Mouse (Mus musculus): ENCODE data around the gene Ptgis. TPM values are rescaled to one million over a fixed set of nuclear protein-coding genes. Genes with fewer than 3 reads are reported as not detected.

Ptgis gene
- polyA plus RNA-seq, 1 experiment, result 116 TPM

DNA sequence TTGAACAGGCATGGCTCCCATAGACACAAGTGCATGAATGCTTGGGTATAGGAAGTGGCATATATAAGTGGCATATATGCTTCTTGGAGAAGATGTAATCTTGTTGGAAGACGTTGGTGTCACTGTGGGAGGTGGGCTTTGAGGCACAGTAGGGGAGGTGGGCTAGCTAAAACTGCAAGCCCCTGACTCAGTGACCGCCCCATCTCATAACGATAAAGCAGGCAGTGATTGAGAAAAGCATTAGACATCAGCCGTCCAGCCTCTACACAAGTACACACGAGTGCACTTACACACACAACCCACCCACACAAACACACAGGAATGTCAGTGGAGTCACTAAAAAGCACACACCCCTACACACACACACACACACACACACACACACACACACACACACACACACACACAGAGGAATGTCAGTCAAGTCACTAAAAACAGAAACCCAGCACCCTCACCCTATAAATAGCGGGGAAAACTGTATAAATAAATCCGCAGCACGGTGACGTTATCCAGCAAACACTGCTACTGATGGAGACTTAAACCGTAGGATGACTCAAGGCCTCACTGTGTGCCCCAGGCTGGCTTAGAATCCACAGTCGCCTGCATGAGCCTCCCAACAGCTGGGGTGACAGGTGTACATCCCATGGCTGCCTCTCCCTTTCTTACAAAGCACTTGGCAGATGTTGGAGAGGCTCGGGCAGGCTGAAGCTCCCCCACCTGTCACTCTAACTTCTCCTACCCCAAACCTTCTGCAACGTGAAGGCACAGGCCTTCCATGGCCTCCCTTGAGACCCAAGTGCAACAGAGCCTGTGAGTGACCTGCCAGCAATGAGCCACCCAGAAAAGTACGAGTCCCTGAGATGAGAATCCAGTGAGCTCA, 27.4 kb upstream of the Ptgis start:
- TF ChIP-seq TCF12 (IDR thresholded peaks at IDR 0.05; ENCODE audit: insufficient read depth, poor library complexity, severe bottlenecking) (peak; percentile 97), TCF3 (IDR thresholded peaks at IDR 0.05; ENCODE audit: insufficient read length, low read depth) (peak; percentile 99), SRF (IDR thresholded peaks at IDR 0.05; ENCODE audit: control insufficient read depth, insufficient read length, low read depth) (no peak), MYOG (IDR thresholded peaks at IDR 0.05; ENCODE audit: control insufficient read depth in 1 of 3, insufficient read depth in 1 of 3, insufficient read length in 2 of 3, low read depth in 2 of 3) (peak; percentile 95 to 99 (median 97)), CEBPB (IDR thresholded peaks at IDR 0.05; ENCODE audit: insufficient read depth, poor library complexity, severe bottlenecking) (no peak), MYOD1 (IDR thresholded peaks at IDR 0.05; ENCODE audit: control insufficient read depth in 1 of 3, insufficient read length in 2 of 3, low read depth in 2 of 3) (peak; percentile 93 to 99 (median 99))
- H3K27me3 ChIP-seq (ENCODE audit: control insufficient read depth, insufficient read depth, insufficient read length), result no peaks in the 10 kb centered on the region
- H3K4me2 ChIP-seq (ENCODE audit: low read depth), result peak overlapping the region; percentile 14
- H3ac ChIP-seq (ENCODE audit: control insufficient read depth, insufficient read length), result no peak overlapping the region
- no peak overlapping the region for H3K4me3 ChIP-seq
- no peaks in the 10 kb centered on the region for H3K79me2 ChIP-seq (ENCODE audit: control insufficient read depth, insufficient read depth)
- H3K36me3 ChIP-seq (ENCODE audit: control insufficient read depth, insufficient read depth), result no peaks in the 10 kb centered on the region

GRCm38 (mm10) chr2:167266231-167266630, 25.8 kb upstream of the Ptgis start:
- no peaks in the 10 kb centered on the region for H3K79me2 ChIP-seq (ENCODE audit: control insufficient read depth, insufficient read depth)
- no peaks in the 10 kb centered on the region for H3K27me3 ChIP-seq (ENCODE audit: control insufficient read depth, insufficient read depth, insufficient read length)
- H3K4me2 ChIP-seq (ENCODE audit: low read depth), result no peak overlapping the region
- H3K4me3 ChIP-seq, result no peak overlapping the region
- TF ChIP-seq E2F4 (IDR thresholded peaks at IDR 0.05; ENCODE audit: insufficient read depth), result no peak
- no peak for TF ChIP-seq CEBPB (IDR thresholded peaks at IDR 0.05; ENCODE audit: insufficient read depth, poor library complexity, severe bottlenecking)
- no peak for TF ChIP-seq MYOG (IDR thresholded peaks at IDR 0.05; ENCODE audit: control insufficient read depth in 1 of 3, insufficient read depth in 1 of 3, insufficient read length in 2 of 3, low read depth in 2 of 3)
- no peak for TF ChIP-seq TCF12 (IDR thresholded peaks at IDR 0.05; ENCODE audit: insufficient read depth, poor library complexity, severe bottlenecking)
- TF ChIP-seq USF1 (IDR thresholded peaks at IDR 0.05; ENCODE audit: low read depth), result no peak
- no peak for TF ChIP-seq POLR2AphosphoS2 (IDR thresholded peaks at IDR 0.05; ENCODE audit: insufficient read length, low read depth)
- no peak for TF ChIP-seq TCF3 (IDR thresholded peaks at IDR 0.05; ENCODE audit: insufficient read length, low read depth)
- TF ChIP-seq REST (IDR thresholded peaks at IDR 0.05; ENCODE audit: insufficient read depth, insufficient read length), result no peak
- TF ChIP-seq MYOD1 (IDR thresholded peaks at IDR 0.05; ENCODE audit: control insufficient read depth in 1 of 3, insufficient read length in 2 of 3, low read depth in 2 of 3), result no peak
- no peak for TF ChIP-seq POLR2A (IDR thresholded peaks at IDR 0.05; ENCODE audit: insufficient read length, low read depth)
- no peak for TF ChIP-seq MAX (IDR thresholded peaks at IDR 0.05; ENCODE audit: low read depth)
- TF ChIP-seq SRF (IDR thresholded peaks at IDR 0.05; ENCODE audit: control insufficient read depth, insufficient read length, low read depth), result no peak
- H3ac ChIP-seq (ENCODE audit: control insufficient read depth, insufficient read length), result no peak overlapping the region
- H3K36me3 ChIP-seq (ENCODE audit: control insufficient read depth, insufficient read depth), result no peaks in the 10 kb centered on the region

GRCm38 (mm10) chr2:167265806-167266205, 25.4 kb upstream of the Ptgis start:
- Histone ChIP-seq H3ac (ENCODE audit: control insufficient read depth, insufficient read length) (no peak overlapping the region), H3K36me3 (ENCODE audit: control insufficient read depth, insufficient read depth) (no peaks in the 10 kb centered on the region), H3K79me2 (ENCODE audit: control insufficient read depth, insufficient read depth) (no peaks in the 10 kb centered on the region), H3K4me3 (no peak overlapping the region), H3K4me2 (ENCODE audit: low read depth) (no peak overlapping the region), H3K27me3 (ENCODE audit: control insufficient read depth, insufficient read depth, insufficient read length) (no peaks in the 10 kb centered on the region)
- TF ChIP-seq TCF3 (IDR thresholded peaks at IDR 0.05; ENCODE audit: insufficient read length, low read depth), result no peak
- no peak for TF ChIP-seq MAX (IDR thresholded peaks at IDR 0.05; ENCODE audit: low read depth)
- peak in 1 of 3 experiments; percentile 55 for TF ChIP-seq MYOG (IDR thresholded peaks at IDR 0.05; ENCODE audit: control insufficient read depth in 1 of 3, insufficient read depth in 1 of 3, insufficient read length in 2 of 3, low read depth in 2 of 3)
- no peak for TF ChIP-seq CEBPB (IDR thresholded peaks at IDR 0.05; ENCODE audit: insufficient read depth, poor library complexity, severe bottlenecking)
- peak in 2 of 3 experiments; percentile 66 to 80 for TF ChIP-seq MYOD1 (IDR thresholded peaks at IDR 0.05; ENCODE audit: control insufficient read depth in 1 of 3, insufficient read length in 2 of 3, low read depth in 2 of 3)
- TF ChIP-seq POLR2AphosphoS2 (IDR thresholded peaks at IDR 0.05; ENCODE audit: insufficient read length, low read depth), result no peak
- no peak for TF ChIP-seq REST (IDR thresholded peaks at IDR 0.05; ENCODE audit: insufficient read depth, insufficient read length)
- no peak for TF ChIP-seq TCF12 (IDR thresholded peaks at IDR 0.05; ENCODE audit: insufficient read depth, poor library complexity, severe bottlenecking)

GRCm38 (mm10) chr2:167265021-167265420, 24.6 kb upstream of the Ptgis start:
- H3K4me3 ChIP-seq, result no peak overlapping the region
- no peaks in the 10 kb centered on the region for H3K79me2 ChIP-seq (ENCODE audit: control insufficient read depth, insufficient read depth)
- TF ChIP-seq MYOG (IDR thresholded peaks at IDR 0.05; ENCODE audit: control insufficient read depth in 1 of 3, insufficient read depth in 1 of 3, insufficient read length in 2 of 3, low read depth in 2 of 3) (peak in 2 of 3 experiments; percentile 71 to 82), USF1 (IDR thresholded peaks at IDR 0.05; ENCODE audit: low read depth) (no peak), TCF3 (IDR thresholded peaks at IDR 0.05; ENCODE audit: insufficient read length, low read depth) (peak; percentile 56), TCF12 (IDR thresholded peaks at IDR 0.05; ENCODE audit: insufficient read depth, poor library complexity, severe bottlenecking) (peak; percentile 43), MAX (IDR thresholded peaks at IDR 0.05; ENCODE audit: low read depth) (no peak), CEBPB (IDR thresholded peaks at IDR 0.05; ENCODE audit: insufficient read depth, poor library complexity, severe bottlenecking) (no peak), MYOD1 (IDR thresholded peaks at IDR 0.05; ENCODE audit: control insufficient read depth in 1 of 3, insufficient read length in 2 of 3, low read depth in 2 of 3) (peak in 2 of 3 experiments; percentile 72 to 88)
- H3K27me3 ChIP-seq (ENCODE audit: control insufficient read depth, insufficient read depth, insufficient read length), result no peaks in the 10 kb centered on the region
- H3K36me3 ChIP-seq (ENCODE audit: control insufficient read depth, insufficient read depth), result no peaks in the 10 kb centered on the region
- H3ac ChIP-seq (ENCODE audit: control insufficient read depth, insufficient read length), result no peak overlapping the region
- no peak overlapping the region for H3K4me2 ChIP-seq (ENCODE audit: low read depth)

Measured in myocyte (in vitro differentiated cells).